Mouse (Mus musculus): ENCODE data around the gene Pax2. TPM values are rescaled to one million over a fixed set of nuclear protein-coding genes. Genes with fewer than 3 reads are reported as not detected.
"Not testable (repeated sequence)": the region's sequence is repeated elsewhere in the genome, so short reads cannot be mapped to it uniquely, and the experiment has no call there.

The Pax2 gene
- polyA plus RNA-seq, 1 experiment from 2014 or later, result not detected

- no peaks in the 10 kb centered on the region for H3K9me3 ChIP-seq (ENCODE audit: control insufficient read depth, low read length)
- no peaks in the 10 kb centered on the region for H3K36me3 ChIP-seq (ENCODE audit: control insufficient read depth, insufficient read depth, low read length)
- peaks cover 19% of the 10 kb centered on the region for H3K4me1 ChIP-seq (ENCODE audit: control insufficient read depth, insufficient read depth, low read length)
- peaks cover 63% of the 10 kb centered on the region for H3K27me3 ChIP-seq (replicated peaks; ENCODE audit: control insufficient read depth, insufficient read depth, low read length)
- no peak for ATAC-seq
- H3K27ac ChIP-seq (ENCODE audit: low read length), result no peak overlapping the region
- no peak overlapping the region for H3K9ac ChIP-seq (ENCODE audit: low read depth, low read length)
- H3K4me3 ChIP-seq (ENCODE audit: low read length), result no peak overlapping the region
- 16% methylated on average over 9 of the region's 9 CpGs for WGBS
- no peak overlapping the region for H3K4me2 ChIP-seq (ENCODE audit: low read depth, low read length)
Observed at GRCm38 (mm10) chr19:44838321-44838720, 82.5 kb downstream of the Pax2 start.

- 90% methylated on average over 15 of the region's 15 CpGs for WGBS
- H3K9me3 ChIP-seq (ENCODE audit: control insufficient read depth, low read length); H3K4me1 ChIP-seq (ENCODE audit: control insufficient read depth, insufficient read depth, low read length); H3K9ac ChIP-seq (ENCODE audit: low read depth, low read length); H3K4me2 ChIP-seq (ENCODE audit: low read depth, low read length); H3K36me3 ChIP-seq (ENCODE audit: control insufficient read depth, insufficient read depth, low read length); ATAC-seq; H3K27ac ChIP-seq (ENCODE audit: low read length); H3K4me3 ChIP-seq (ENCODE audit: low read length): not testable (repeated sequence)
- peaks cover 20% of the 10 kb centered on the region for H3K27me3 ChIP-seq (replicated peaks; ENCODE audit: control insufficient read depth, insufficient read depth, low read length)
Observed at GRCm38 (mm10) chr19:44842661-44843060, 86.8 kb downstream of the Pax2 start.

- ATAC-seq, result no peak
- H3K27ac ChIP-seq (ENCODE audit: low read length), result no peak overlapping the region
- H3K4me1 ChIP-seq (ENCODE audit: control insufficient read depth, insufficient read depth, low read length), result no peaks in the 10 kb centered on the region
- no peak overlapping the region for H3K4me3 ChIP-seq (ENCODE audit: low read length)
- H3K9me3 ChIP-seq (ENCODE audit: control insufficient read depth, low read length), result no peaks in the 10 kb centered on the region
- no peaks in the 10 kb centered on the region for H3K36me3 ChIP-seq (ENCODE audit: control insufficient read depth, insufficient read depth, low read length)
- H3K4me2 ChIP-seq (ENCODE audit: low read depth, low read length), result no peak overlapping the region
- no peak overlapping the region for H3K9ac ChIP-seq (ENCODE audit: low read depth, low read length)
- 83% methylated on average over 12 of the region's 12 CpGs for WGBS
- no peaks in the 10 kb centered on the region for H3K27me3 ChIP-seq (replicated peaks; ENCODE audit: control insufficient read depth, insufficient read depth, low read length)
Observed at GRCm38 (mm10) chr19:44849465-44849864, 93.6 kb downstream of the Pax2 start.

GRCm38 (mm10) chr19:44858671-44859070 lies 102.8 kb downstream of the Pax2 start:
- no peak for ATAC-seq
- H3K27ac ChIP-seq (ENCODE audit: low read length), result no peak overlapping the region
- H3K27me3 ChIP-seq (replicated peaks; ENCODE audit: control insufficient read depth, insufficient read depth, low read length), result no peaks in the 10 kb centered on the region
- WGBS, result 95% methylated on average over 1 of the region's 1 CpGs
- no peak overlapping the region for H3K9ac ChIP-seq (ENCODE audit: low read depth, low read length)
- no peaks in the 10 kb centered on the region for H3K4me1 ChIP-seq (ENCODE audit: control insufficient read depth, insufficient read depth, low read length)
- no peak overlapping the region for H3K4me2 ChIP-seq (ENCODE audit: low read depth, low read length)
- H3K9me3 ChIP-seq (ENCODE audit: control insufficient read depth, low read length), result no peaks in the 10 kb centered on the region
- no peak overlapping the region for H3K4me3 ChIP-seq (ENCODE audit: low read length)
- no peaks in the 10 kb centered on the region for H3K36me3 ChIP-seq (ENCODE audit: control insufficient read depth, insufficient read depth, low read length)

GRCm38 (mm10) chr19:44868766-44869165 lies 112.9 kb downstream of the Pax2 start:
- Histone ChIP-seq H3K4me2 (ENCODE audit: low read depth, low read length) (no peak overlapping the region), H3K9me3 (ENCODE audit: control insufficient read depth, low read length) (no peaks in the 10 kb centered on the region), H3K27ac (ENCODE audit: low read length) (no peak overlapping the region), H3K4me1 (ENCODE audit: control insufficient read depth, insufficient read depth, low read length) (no peaks in the 10 kb centered on the region), H3K9ac (ENCODE audit: low read depth, low read length) (no peak overlapping the region), H3K36me3 (ENCODE audit: control insufficient read depth, insufficient read depth, low read length) (no peaks in the 10 kb centered on the region), H3K27me3 (replicated peaks; ENCODE audit: control insufficient read depth, insufficient read depth, low read length) (0 out of 2 replicates have a peak, but pooled peaks cover 5% of the 10 kb centered on the region), H3K4me3 (ENCODE audit: low read length) (no peak overlapping the region)
- 56% methylated on average over 2 of the region's 2 CpGs for WGBS
- no peak for ATAC-seq

GRCm38 (mm10) chr19:44874186-44874898 lies 118.5 kb downstream of the Pax2 start:
- H3K9me3 ChIP-seq (ENCODE audit: control insufficient read depth, low read length), result no peaks in the 10 kb centered on the region
- H3K4me2 ChIP-seq (ENCODE audit: low read depth, low read length), result no peak overlapping the region
- H3K4me1 ChIP-seq (ENCODE audit: control insufficient read depth, insufficient read depth, low read length), result no peaks in the 10 kb centered on the region
- ATAC-seq, result no peak
- no peak overlapping the region for H3K9ac ChIP-seq (ENCODE audit: low read depth, low read length)
- H3K4me3 ChIP-seq (ENCODE audit: low read length), result no peak overlapping the region
- no peaks in the 10 kb centered on the region for H3K36me3 ChIP-seq (ENCODE audit: control insufficient read depth, insufficient read depth, low read length)
- peaks cover 3% of the 10 kb centered on the region; the same call in 1 of the 2 replicates for H3K27me3 ChIP-seq (replicated peaks; ENCODE audit: control insufficient read depth, insufficient read depth, low read length)
- 68% methylated on average over 15 of the region's 15 CpGs for WGBS
- H3K27ac ChIP-seq (ENCODE audit: low read length), result no peak overlapping the region

GRCm38 (mm10) chr19:44874928-44875327 lies 119.1 kb downstream of the Pax2 start:
- no peak overlapping the region for H3K4me3 ChIP-seq (ENCODE audit: low read length)
- H3K36me3 ChIP-seq (ENCODE audit: control insufficient read depth, insufficient read depth, low read length), result no peaks in the 10 kb centered on the region
- no peak overlapping the region for H3K27ac ChIP-seq (ENCODE audit: low read length)
- no peak overlapping the region for H3K4me2 ChIP-seq (ENCODE audit: low read depth, low read length)
- no peaks in the 10 kb centered on the region for H3K4me1 ChIP-seq (ENCODE audit: control insufficient read depth, insufficient read depth, low read length)
- H3K27me3 ChIP-seq (replicated peaks; ENCODE audit: control insufficient read depth, insufficient read depth, low read length), result peaks cover 4% of the 10 kb centered on the region; the same call in 1 of the 2 replicates
- H3K9ac ChIP-seq (ENCODE audit: low read depth, low read length), result no peak overlapping the region
- H3K9me3 ChIP-seq (ENCODE audit: control insufficient read depth, low read length), result no peaks in the 10 kb centered on the region
- WGBS, result 20% methylated on average over 6 of the region's 6 CpGs
- ATAC-seq, result no peak

- Histone ChIP-seq H3K36me3 (ENCODE audit: control insufficient read depth, insufficient read depth, low read length) (no peaks in the 10 kb centered on the region), H3K9me3 (ENCODE audit: control insufficient read depth, low read length) (no peaks in the 10 kb centered on the region), H3K4me3 (ENCODE audit: low read length) (no peak overlapping the region), H3K9ac (ENCODE audit: low read depth, low read length) (no peak overlapping the region), H3K27me3 (replicated peaks; ENCODE audit: control insufficient read depth, insufficient read depth, low read length) (peaks cover 6% of the 10 kb centered on the region; the same call in 1 of the 2 replicates), H3K4me2 (ENCODE audit: low read depth, low read length) (no peak overlapping the region), H3K27ac (ENCODE audit: low read length) (no peak overlapping the region), H3K4me1 (ENCODE audit: control insufficient read depth, insufficient read depth, low read length) (no peaks in the 10 kb centered on the region)
- no peak for ATAC-seq
- 86% methylated on average over 1 of the region's 1 CpGs for WGBS
Observed at GRCm38 (mm10) chr19:44875718-44876117, 119.9 kb downstream of the Pax2 start.

GRCm38 (mm10) chr19:44876529-44876928 lies 120.7 kb downstream of the Pax2 start:
- Histone ChIP-seq H3K9ac (ENCODE audit: low read depth, low read length) (no peak overlapping the region), H3K4me2 (ENCODE audit: low read depth, low read length) (no peak overlapping the region), H3K27ac (ENCODE audit: low read length) (no peak overlapping the region), H3K4me3 (ENCODE audit: low read length) (no peak overlapping the region), H3K9me3 (ENCODE audit: control insufficient read depth, low read length) (no peaks in the 10 kb centered on the region), H3K36me3 (ENCODE audit: control insufficient read depth, insufficient read depth, low read length) (no peaks in the 10 kb centered on the region), H3K4me1 (ENCODE audit: control insufficient read depth, insufficient read depth, low read length) (no peaks in the 10 kb centered on the region), H3K27me3 (replicated peaks; ENCODE audit: control insufficient read depth, insufficient read depth, low read length) (peaks cover 7% of the 10 kb centered on the region; the same call in 1 of the 2 replicates)
- WGBS, result 86% methylated on average over 7 of the region's 7 CpGs
- no peak for ATAC-seq
